Mouse (Mus musculus) gastrocnemius, postnatal 10 days (tissue): Measurements from ENCODE around the gene Abhd17b. TPM values are rescaled to one million over a fixed set of nuclear protein-coding genes. Genes with fewer than 3 reads are reported as not detected.
A peak's percentile ranks its signal among the peaks of the same experiment; 100 is the strongest.

ENCODE experiments used
- DNase-seq: peaks from one replicate; pipeline ENCODE4 v3.0.0; 2021; ENCODE audit warnings: mixed read lengths
- total RNA-seq, 2 experiments: library from RNA; stranded (reverse); gene quantifications; 2 replicates each; pipeline ENCODE4 v1.2.3; 2021

Abhd17b gene
- total RNA-seq, 2 experiments from 2014 or later, result 30.7 to 32.2 TPM

- no peak for DNase-seq
Measured at GRCm38 (mm10) chr19:21731887-21732286, 78.9 kb downstream of the Abhd17b start.

GRCm38 (mm10) chr19:21733176-21733575 lies 80.2 kb downstream of the Abhd17b start:
- DNase-seq, result no peak

DNA sequence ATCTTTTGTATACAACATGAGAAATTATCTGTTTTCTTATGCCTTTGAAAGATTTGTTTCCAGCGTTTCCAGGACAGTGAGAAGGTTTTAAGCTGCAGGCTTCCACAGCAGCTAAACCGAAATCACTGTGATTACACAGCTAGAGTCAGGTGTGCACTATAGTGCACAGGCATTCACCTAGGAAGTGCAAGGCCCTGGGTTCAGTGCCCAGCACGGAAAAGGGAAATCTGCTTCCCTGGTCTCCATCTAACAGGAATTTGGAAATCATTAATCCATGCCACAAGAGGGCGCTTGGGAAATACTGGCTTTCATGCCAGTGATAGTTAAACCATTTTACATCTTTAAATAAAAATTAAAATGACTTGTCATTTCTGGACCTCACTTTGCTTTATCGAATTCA lies 81.1 kb downstream of the Abhd17b start:
- DNase-seq, result peak; percentile 37

Other genes with a start within 250 kb of the Abhd17b start
- gene Gda, start 179.7 kb upstream of the Abhd17b start, total RNA-seq, result 1 to 10 TPM; 2.3 to 3.6 TPM
- 10 to 100 TPM; 16.9 to 22.0 TPM for gene 1110059E24Rik, start 209 bp upstream of the Abhd17b start, total RNA-seq
- 10 to 100 TPM; 10.5 to 14.6 TPM for gene Cemip2, start 125.2 kb downstream of the Abhd17b start, total RNA-seq